Mouse (Mus musculus): Measurements from ENCODE around the gene Crhr1. TPM values are rescaled to one million over a fixed set of nuclear protein-coding genes. Genes with fewer than 3 reads are reported as not detected.

Crhr1 gene
- not detected for total RNA-seq (2021)
- polyA plus RNA-seq (2012; rRNA removed) = 0.11 TPM in 1 of 2 replicates, not detected in the other
- long read RNA-seq = 0 reads

DNA sequence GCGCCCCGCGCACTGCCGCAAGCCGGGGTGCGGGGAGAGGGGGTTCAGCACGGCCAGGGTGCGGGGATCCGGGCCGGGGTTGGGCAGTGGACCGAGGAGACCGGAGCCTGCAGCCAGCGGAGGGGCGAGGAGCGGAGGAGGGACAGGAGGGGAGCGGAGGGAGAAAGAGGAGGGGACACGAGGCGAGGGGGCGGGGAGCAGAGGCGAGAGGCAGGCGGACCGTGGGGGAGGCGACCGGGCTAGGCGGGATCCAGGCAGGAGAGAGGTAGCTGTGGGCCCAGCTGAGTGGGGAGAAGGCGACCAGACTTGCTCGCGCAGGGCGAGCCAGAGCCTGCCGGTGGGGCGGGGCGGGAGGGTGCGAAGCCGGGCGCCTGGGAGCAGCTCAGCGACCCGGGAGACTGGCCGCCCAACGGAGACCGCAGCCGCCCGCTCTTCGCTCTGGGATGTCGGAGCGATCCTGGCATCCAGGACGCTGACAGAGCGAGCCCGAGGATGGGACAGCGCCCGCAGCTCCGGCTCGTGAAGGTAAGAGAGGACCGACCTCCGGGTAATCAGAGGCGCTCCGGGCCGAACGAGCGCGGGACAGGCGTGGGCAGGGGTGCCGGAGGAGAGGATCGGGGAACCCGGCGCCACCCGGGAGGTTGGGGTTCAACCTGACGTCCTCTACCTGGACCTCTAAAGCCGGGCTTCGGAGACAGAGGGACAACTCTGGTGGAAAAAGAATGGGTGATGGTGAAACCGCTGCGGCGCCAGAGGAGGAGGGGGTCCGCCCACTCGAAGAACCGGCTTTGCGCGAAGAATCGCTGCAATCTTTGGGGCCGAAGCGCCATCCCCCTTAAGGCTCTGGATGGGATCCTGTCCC lies at the start of gene Crhr1:
Gene Crhr1, plus strand, starts transcription at position 276 of the 862 bp plus-strand sequence.
- DNase-seq = peak; percentile 50

GRCm38 (mm10) chr11:104083248-104083647 lies 49.4 kb upstream of the Crhr1 start:
- no peak for DNase-seq

GRCm38 (mm10) chr11:104083716-104084115 lies 48.9 kb upstream of the Crhr1 start:
- no peak for DNase-seq

GRCm38 (mm10) chr11:104088519-104088918 lies 44.1 kb upstream of the Crhr1 start:
- DNase-seq = no peak

DNA sequence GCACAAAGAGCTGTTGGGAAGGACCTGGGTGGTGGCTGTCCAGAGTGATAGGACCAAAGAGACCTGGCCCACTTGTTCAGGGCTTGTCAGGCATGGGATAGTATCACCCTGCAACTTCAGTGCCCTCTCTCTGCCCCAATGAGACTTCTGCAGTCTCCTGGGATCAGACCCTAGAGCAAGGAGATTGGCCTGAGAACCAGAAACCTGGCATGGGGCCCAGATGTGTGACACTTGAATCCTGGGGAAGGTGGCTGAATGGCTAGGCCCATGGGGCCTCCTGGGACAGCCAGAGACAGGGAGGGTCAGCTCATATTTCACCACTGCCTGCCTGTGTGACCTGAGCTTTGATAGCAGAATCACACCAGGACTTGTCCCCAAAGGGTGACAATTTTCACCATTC lies 41.9 kb upstream of the Crhr1 start:
- DNase-seq = no peak

DNA sequence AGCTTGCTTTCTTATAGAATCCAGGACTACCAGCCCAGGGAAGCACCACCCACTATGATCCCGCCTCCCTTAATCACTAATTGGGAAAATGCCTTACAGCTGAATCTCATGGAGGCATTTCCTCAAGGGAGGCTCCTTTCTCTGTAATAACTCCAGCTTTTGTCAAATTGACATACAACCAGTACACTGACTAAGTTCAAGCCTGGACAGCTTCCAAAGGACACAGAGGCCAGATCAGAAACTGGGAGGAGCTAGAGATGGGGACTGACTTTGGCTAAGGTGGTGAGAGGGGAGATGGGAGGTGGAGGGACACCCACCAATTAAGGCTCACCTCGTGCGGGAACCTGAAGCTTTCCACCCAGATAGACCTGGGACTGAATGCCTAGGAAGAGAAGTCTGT lies 37.5 kb upstream of the Crhr1 start:
- peak; percentile 37 for DNase-seq

GRCm38 (mm10) chr11:104096536-104096935 lies 36.1 kb upstream of the Crhr1 start:
- no peak for DNase-seq

- DNase-seq = no peak
These were observed 33.1 kb upstream of the Crhr1 start for GRCm38 (mm10) chr11:104099542-104099941.

GRCm38 (mm10) chr11:104102641-104103040 lies 30.0 kb upstream of the Crhr1 start:
- DNase-seq = no peak

GRCm38 (mm10) chr11:104106329-104106728 lies 26.3 kb upstream of the Crhr1 start:
- DNase-seq = no peak

DNA sequence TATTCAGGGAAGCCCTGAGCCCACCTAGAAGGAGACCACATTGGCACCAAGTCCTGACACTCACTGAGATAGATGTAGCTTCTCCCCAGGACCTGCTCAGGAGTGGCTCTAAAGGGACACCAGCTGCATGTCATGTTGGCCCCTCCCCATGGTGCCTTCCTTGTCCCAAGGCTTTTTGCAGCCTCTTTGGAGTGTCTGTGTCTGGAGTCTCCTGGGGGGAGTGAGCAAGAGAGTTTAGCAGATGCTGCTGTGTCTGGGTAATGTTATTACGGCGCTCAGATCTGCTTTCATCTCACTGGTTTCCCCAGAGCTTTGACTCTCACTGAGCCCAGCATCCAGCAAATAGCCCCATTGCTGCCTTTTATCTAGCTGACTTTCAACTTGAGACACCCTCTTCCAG lies 25.7 kb upstream of the Crhr1 start:
- DNase-seq = no peak

DNA sequence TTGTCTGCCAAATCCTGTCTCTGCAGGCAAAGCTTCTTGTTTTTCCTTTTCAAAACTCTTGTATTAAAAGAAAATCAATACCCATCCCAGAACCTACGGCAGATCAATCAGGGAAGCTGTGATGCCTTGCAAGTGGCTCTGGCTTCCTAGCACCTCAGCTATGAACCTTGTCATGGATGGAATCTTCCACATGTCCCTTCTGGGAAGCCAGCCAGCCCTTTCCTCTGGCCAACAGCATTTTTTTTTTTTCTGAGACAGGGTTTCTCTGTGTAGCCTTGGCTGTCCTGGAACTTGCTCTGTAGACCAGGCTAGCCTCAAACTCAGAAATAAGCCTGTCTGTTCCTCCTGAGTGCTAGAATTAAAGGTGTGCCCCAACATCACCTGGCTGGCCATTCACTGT lies 22.3 kb upstream of the Crhr1 start:
- peak; percentile 24 for DNase-seq

- no peak for DNase-seq
These were observed 20.8 kb upstream of the Crhr1 start for GRCm38 (mm10) chr11:104111851-104112250.

- DNase-seq = no peak
These were observed 19.0 kb upstream of the Crhr1 start for GRCm38 (mm10) chr11:104113699-104114098.

GRCm38 (mm10) chr11:104114690-104115089 lies 18.0 kb upstream of the Crhr1 start:
- peak; percentile 92 for DNase-seq

GRCm38 (mm10) chr11:104118356-104118755 lies 14.3 kb upstream of the Crhr1 start:
- DNase-seq = peak; percentile 25

GRCm38 (mm10) chr11:104122966-104123365 lies 9.7 kb upstream of the Crhr1 start:
- no peak for DNase-seq

DNA sequence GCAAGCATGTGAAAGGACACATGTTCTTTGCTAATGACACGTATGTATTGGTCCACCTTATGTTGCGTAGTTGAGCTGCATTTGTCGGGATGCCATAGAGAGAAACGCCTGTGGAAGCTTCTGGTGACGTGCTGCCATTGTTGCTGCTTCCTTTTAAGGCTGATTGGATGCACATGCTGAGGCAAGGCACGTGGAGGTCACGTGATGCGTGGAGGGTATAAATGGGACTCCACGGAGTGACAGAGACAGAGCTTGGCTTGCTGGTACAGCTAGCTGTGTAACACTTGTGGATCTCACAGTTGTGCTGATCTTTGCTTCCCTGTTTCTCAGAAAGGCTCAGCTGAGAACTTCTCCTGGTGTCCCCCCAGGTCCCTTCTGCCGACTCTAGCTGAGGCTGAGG lies 9.2 kb upstream of the Crhr1 start:
- DNase-seq = no peak

- DNase-seq = no peak
These were observed 8.1 kb upstream of the Crhr1 start for GRCm38 (mm10) chr11:104124582-104124981.

DNA sequence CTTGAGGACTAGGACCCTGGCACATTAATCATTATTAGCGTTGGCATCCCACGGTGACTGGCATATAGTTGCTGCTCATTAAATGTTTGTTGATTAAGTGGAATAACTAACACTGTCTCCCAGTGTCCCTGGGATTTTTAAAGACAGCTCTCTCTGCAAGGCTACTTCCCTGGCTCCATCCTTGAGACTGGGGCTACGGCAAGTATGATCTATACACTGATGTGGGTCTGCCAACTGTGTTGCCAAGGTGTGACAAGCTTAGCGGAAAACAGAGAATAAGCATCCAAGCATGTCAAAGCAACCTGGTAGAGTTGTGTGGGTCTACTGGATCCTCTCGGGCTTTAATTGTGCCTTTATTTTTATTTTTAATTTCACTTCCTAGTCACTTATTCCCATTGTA lies 3.2 kb upstream of the Crhr1 start:
- DNase-seq = no peak

DNA sequence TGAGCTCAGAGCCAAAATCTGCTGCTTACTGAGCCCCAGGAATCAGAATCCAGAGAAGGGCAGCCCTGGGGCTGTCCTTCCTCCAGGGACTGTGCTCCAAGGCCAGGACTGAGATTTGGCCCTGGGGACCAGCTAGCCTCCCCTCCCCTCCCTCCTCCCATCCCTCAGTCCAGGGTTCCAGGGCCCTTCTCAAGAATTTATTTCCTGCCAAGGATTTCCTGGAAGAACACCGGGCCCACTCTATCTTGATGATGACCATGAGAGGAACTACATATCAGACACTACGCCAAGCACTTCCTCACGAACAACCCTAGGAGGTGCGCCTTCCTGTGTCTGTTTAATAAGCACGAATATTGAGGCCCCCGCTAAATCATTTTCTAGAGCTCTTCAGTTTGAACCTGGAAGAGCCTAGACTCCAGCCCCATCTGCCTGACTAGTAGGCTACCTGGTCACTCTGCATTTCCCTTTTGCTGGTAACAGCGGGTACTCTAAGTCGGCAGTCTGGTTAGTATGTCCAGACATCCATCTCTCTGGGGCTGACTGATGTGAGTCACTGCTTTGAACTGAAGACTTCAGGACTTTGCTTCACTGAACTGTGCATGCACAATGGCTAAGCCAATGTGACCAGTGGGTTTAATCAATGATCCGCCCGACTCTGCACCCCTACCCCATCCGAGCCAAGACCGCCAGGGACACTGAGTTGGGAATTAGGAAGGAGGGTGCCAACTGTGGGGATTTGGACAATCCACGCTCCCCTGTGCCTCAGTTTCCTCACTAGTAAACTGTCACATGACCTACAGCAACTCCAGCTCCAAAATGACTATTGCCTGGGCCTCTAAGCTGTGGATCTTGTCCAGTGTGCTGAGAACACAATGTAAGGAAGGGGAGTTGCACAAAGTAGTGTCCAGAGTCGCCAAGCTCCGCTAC lies 1.7 kb upstream of the Crhr1 start:
- peak; percentile 39 for DNase-seq

DNA sequence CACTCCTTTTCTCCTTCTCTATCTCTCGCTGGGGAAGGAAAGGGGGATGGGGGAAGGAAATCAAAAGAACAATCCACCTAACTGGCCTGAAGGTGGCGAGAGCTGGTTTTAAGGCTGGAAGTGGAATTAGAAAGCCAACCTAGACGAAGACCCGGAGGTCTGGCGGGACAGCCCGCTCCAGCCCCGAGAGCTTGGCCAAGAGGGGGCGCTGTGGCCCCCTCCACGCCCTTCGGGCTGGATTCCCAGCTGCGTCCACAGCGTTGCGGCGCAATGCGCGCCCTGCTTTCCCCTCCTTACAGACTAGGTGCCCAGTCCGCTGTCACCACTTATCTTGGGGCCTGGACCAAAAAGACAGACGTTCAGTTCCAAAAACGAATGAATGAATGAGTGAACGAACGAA lies 899 bp upstream of the Crhr1 start:
- peak; percentile 48 for DNase-seq

DNA sequence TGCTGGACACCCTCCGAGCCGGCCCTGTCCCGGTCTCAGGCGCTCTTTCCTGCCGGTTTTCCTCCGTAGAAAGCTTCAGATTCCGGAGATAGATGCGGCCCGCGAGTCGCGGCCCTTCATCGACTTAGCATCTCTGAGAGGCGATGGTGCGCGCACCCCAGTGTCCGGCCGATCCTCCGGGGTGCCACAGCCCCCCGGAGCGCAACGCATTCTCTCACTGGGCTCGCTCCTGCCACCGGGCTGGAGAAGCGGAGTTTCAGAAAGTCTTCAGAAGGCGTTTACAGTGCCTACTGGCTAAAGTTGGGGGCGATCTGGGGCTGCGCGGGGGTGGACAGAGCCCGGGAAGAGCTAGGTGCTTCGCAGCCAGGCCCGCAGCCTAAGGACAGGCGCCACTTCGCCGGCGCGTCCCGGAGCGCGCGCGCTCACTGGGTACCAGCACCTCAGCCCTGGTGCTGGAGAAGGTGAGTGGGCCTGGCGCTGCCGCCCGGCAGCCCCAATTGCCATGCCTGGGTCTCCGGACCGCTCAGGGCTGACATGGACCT lies 858 bp downstream of the Crhr1 start:
- DNase-seq = no peak

Data from adrenal gland, adult 2 months (tissue).